Mouse (Mus musculus) heart, embryonic 11.5 days (tissue): Measurements from ENCODE around the gene Mapkap1. TPM values are rescaled to one million over a fixed set of nuclear protein-coding genes. Genes with fewer than 3 reads are reported as not detected.

ENCODE experiments used
- ATAC-seq: fragments of 200-750 bp; cut with Nextera tagmentation; replicated peaks from 2 replicates; pipeline ENCODE4 v1.8.0; 2017; ENCODE audit warnings: moderate library complexity; ENCODE audit not compliant: insufficient number of reproducible peaks, low FRiP score, low TSS enrichment
- H3K27ac ChIP-seq: fragments of 300-500 bp; sonication (generic); 2 replicates; pipeline ENCODE4 v1.5.1; 2014; ENCODE audit warnings: mild to moderate bottlenecking, low read depth, low read length
- H3K27me3 ChIP-seq: fragments of 300-500 bp; sonication (generic); 2 replicates; pipeline ENCODE4 v1.6.1; 2014; ENCODE audit warnings: mild to moderate bottlenecking, low read length, mixed read lengths; ENCODE audit not compliant: control insufficient read depth, insufficient read depth
- H3K36me3 ChIP-seq: fragments of 300-500 bp; sonication (generic); 2 replicates; pipeline ENCODE4 v1.6.1; 2014; ENCODE audit warnings: mild to moderate bottlenecking, low read length, moderate library complexity, mixed read lengths; ENCODE audit not compliant: control insufficient read depth, insufficient read depth
- H3K4me1 ChIP-seq: fragments of 300-500 bp; sonication (generic); 2 replicates; pipeline ENCODE4 v1.6.1; 2014; ENCODE audit warnings: low read length; ENCODE audit not compliant: control insufficient read depth, insufficient read depth
- H3K4me2 ChIP-seq: fragments of 300-500 bp; sonication (generic); 2 replicates; pipeline ENCODE4 v1.6.1; 2014; ENCODE audit warnings: mild to moderate bottlenecking, moderate library complexity
- H3K4me3 ChIP-seq: fragments of 300-500 bp; sonication (generic); 2 replicates; pipeline ENCODE4 v1.5.1; 2014; ENCODE audit warnings: low read depth, low read length
- H3K9ac ChIP-seq: fragments of 300-500 bp; sonication (generic); 2 replicates; pipeline ENCODE4 v1.6.1; 2014; ENCODE audit warnings: mild to moderate bottlenecking, low read depth, low read length, moderate library complexity
- H3K9me3 ChIP-seq: fragments of 300-500 bp; sonication (generic); replicated peaks from 2 replicates; pipeline ENCODE4 v1.6.1; 2016; ENCODE audit warnings: low read length; ENCODE audit not compliant: control insufficient read depth
- WGBS: fragments of 180-500 bp; shearing (Covaris S2); extraction: QIAGEN DNeasy Blood & Tissue Kit; methylation state at CpG from one replicate; pipeline ENCODE4 v1.1.7; 2014; ENCODE audit not compliant: insufficient replicate concordance; 5-methylcytosine and 5-hydroxymethylcytosine counted together
- polyA plus RNA-seq: library from polyadenylated mRNA; unstranded; fragments of >200 nt; fragmentation: Nextera tagmentation; extraction: Ambion mirVana; gene quantifications from 2 replicates; pipeline ENCODE4 v1.2.1, GENCODE M21; 2014

Mapkap1 gene
- polyA plus RNA-seq, 1 experiment from 2014 or later, result 61.7 TPM

DNA sequence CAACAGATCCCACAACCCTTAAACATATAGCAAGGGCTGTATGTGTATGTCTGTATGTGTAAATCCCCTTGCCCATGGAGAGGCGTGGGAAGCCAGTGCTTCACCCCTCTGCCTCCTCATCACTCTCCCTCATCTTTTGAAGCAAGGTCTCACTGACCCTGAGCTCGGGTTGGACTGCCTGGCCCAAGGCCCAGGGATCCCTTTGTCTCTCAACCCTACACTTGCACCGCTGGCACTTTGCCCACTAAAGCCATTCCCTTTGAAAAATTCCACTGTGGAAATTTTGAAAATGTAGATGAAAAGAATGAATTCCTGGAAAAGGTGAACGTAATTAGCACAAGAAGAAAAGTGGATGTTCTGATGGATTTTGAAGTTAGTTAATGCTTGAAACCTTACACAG lies 159.6 kb downstream of the Mapkap1 start:
- no peaks in the 10 kb centered on the region for H3K9me3 ChIP-seq
- no peak overlapping the region for H3K9ac ChIP-seq
- no peak overlapping the region for H3K27ac ChIP-seq
- 78% methylated on average over 4 of the region's 4 CpGs for WGBS
- H3K27me3 ChIP-seq, result no peaks in the 10 kb centered on the region
- no peak overlapping the region for H3K4me3 ChIP-seq
- peaks cover 26% of the 10 kb centered on the region for H3K4me1 ChIP-seq
- no peaks in the 10 kb centered on the region for H3K36me3 ChIP-seq
- no peak for ATAC-seq
- H3K4me2 ChIP-seq, result no peak overlapping the region

DNA sequence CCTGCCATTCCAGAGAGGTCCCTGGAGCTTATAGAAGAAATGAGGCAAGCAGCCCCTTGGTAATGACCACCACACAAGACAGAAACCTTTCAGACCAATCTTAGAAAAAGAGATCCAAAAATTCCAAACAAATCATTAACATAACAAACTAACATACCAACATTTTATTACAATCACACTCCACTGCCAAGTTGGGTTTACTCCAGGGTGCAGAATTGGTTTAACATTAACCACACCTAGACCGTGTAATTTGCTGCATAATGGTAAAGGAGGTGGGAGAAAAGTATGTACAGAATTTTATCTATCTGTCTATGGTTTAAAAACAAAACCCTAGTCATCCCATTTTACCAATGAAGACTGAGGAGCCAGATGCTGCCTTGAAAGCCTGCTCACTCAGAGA lies 160.0 kb downstream of the Mapkap1 start:
- no peak for ATAC-seq
- no peaks in the 10 kb centered on the region for H3K9me3 ChIP-seq
- 85% methylated on average over 1 of the region's 1 CpGs for WGBS
- no peaks in the 10 kb centered on the region for H3K27me3 ChIP-seq
- no peaks in the 10 kb centered on the region for H3K36me3 ChIP-seq
- H3K9ac ChIP-seq, result no peak overlapping the region
- no peak overlapping the region for H3K4me2 ChIP-seq
- peaks cover 26% of the 10 kb centered on the region for H3K4me1 ChIP-seq
- no peak overlapping the region for H3K4me3 ChIP-seq
- H3K27ac ChIP-seq, result no peak overlapping the region

DNA sequence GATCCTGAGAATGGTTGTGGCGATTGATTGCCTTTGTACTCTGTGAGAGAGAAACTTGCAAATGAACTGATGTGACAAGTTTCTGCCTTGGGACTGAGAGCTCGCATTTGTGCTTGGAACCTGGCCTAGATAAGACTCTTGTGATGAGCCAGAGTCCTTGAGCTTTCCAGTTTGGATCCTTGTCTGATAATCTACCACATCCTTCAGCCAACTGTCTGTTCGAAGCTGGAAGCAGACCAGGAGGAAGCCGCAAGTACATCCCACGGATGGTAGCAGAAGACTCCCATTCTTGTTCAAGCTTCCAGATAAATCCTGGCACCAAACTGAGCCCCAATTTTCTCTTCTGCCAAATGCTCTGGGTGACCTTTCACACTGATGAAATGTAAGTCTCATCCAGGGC lies 162.6 kb downstream of the Mapkap1 start:
- Histone ChIP-seq H3K4me2 (no peak overlapping the region), H3K4me1 (peaks cover 11% of the 10 kb centered on the region), H3K9me3 (no peaks in the 10 kb centered on the region), H3K27me3 (no peaks in the 10 kb centered on the region), H3K27ac (no peak overlapping the region), H3K4me3 (no peak overlapping the region), H3K9ac (no peak overlapping the region), H3K36me3 (no peaks in the 10 kb centered on the region)
- WGBS, result 51% methylated on average over 5 of the region's 5 CpGs
- no peak for ATAC-seq

DNA sequence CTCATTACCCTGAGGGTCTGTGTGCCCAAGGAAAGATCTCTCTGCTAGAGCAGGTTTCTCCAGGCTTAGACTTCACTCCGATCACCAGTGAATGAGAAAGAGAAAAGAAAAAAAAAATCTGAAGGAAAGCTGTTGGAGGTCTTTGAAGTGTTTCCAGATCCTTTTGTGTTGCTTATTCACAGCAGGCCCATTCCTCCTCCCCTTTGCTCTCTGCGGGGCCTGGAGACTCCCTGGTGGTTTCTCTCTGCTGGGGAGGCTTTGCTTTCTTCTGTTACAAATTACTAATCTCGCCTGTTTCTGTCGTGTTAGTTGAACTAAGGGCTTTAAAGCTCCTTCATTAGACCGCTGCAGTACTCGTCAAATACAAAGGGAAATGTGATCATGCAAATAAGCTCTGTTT lies 163.8 kb downstream of the Mapkap1 start:
- no peak overlapping the region for H3K4me2 ChIP-seq
- no peak overlapping the region for H3K9ac ChIP-seq
- H3K27ac ChIP-seq, result no peak overlapping the region
- no peak overlapping the region for H3K4me3 ChIP-seq
- H3K27me3 ChIP-seq, result no peaks in the 10 kb centered on the region
- no peak for ATAC-seq
- H3K36me3 ChIP-seq, result no peaks in the 10 kb centered on the region
- no peaks in the 10 kb centered on the region for H3K9me3 ChIP-seq
- WGBS, result 41% methylated on average over 6 of the region's 6 CpGs
- peaks cover 11% of the 10 kb centered on the region for H3K4me1 ChIP-seq

DNA sequence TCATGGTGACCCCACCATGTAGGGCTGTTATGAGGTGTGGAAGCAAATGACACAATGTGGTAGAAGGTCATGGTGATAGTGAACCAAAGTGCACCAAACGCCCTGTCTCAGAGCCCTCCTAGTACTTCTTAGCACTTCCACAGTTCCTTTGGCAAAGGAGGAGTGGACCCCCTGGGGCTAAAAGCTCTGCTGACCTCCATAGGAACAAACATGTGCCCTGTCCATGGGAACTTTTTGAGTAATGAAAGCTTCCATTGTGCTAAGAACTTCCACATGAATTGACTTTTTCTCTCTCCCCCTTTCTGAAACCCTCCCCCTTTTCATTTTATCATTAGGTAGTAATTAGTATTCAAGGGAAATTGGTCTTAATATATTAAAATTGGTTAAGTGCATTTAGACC lies 164.5 kb downstream of the Mapkap1 start:
- 25% methylated on average over 1 of the region's 1 CpGs for WGBS
- H3K4me2 ChIP-seq, result no peak overlapping the region
- no peak overlapping the region for H3K9ac ChIP-seq
- H3K9me3 ChIP-seq, result no peaks in the 10 kb centered on the region
- H3K27ac ChIP-seq, result no peak overlapping the region
- no peak overlapping the region for H3K4me3 ChIP-seq
- peaks cover 9% of the 10 kb centered on the region for H3K4me1 ChIP-seq
- no peaks in the 10 kb centered on the region for H3K36me3 ChIP-seq
- H3K27me3 ChIP-seq, result no peaks in the 10 kb centered on the region
- ATAC-seq, result no peak

- no peak overlapping the region for H3K4me3 ChIP-seq
- 69% methylated on average over 4 of the region's 4 CpGs for WGBS
- no peaks in the 10 kb centered on the region for H3K9me3 ChIP-seq
- no peak overlapping the region for H3K27ac ChIP-seq
- ATAC-seq, result no peak
- H3K36me3 ChIP-seq, result no peaks in the 10 kb centered on the region
- peaks cover 11% of the 10 kb centered on the region for H3K4me1 ChIP-seq
- no peaks in the 10 kb centered on the region for H3K27me3 ChIP-seq
- no peak overlapping the region for H3K4me2 ChIP-seq
- H3K9ac ChIP-seq, result no peak overlapping the region
Observed at GRCm38 (mm10) chr2:34573073-34573472, 166.5 kb downstream of the Mapkap1 start.

GRCm38 (mm10) chr2:34588546-34588945 lies 182.0 kb downstream of the Mapkap1 start:
- H3K27me3 ChIP-seq, result no peaks in the 10 kb centered on the region
- 72% methylated on average over 8 of the region's 8 CpGs for WGBS
- ATAC-seq, result no peak
- no peak overlapping the region for H3K4me2 ChIP-seq
- H3K9ac ChIP-seq, result no peak overlapping the region
- 0 out of 2 replicates have a peak, but pooled peaks cover 4% of the 10 kb centered on the region for H3K36me3 ChIP-seq
- H3K4me1 ChIP-seq, result peaks cover 27% of the 10 kb centered on the region
- H3K9me3 ChIP-seq, result no peaks in the 10 kb centered on the region
- H3K27ac ChIP-seq, result no peak overlapping the region
- H3K4me3 ChIP-seq, result no peak overlapping the region

GRCm38 (mm10) chr2:34591721-34592360 lies 185.3 kb downstream of the Mapkap1 start:
- Histone ChIP-seq H3K27ac (peak overlapping the region; percentile 96), H3K9ac (peak overlapping the region; percentile 54), H3K4me3 (no peak overlapping the region), H3K4me1 (peaks cover 33% of the 10 kb centered on the region), H3K9me3 (no peaks in the 10 kb centered on the region), H3K4me2 (peak overlapping the region; percentile 49), H3K27me3 (no peaks in the 10 kb centered on the region), H3K36me3 (no peaks in the 10 kb centered on the region)
- WGBS, result 28% methylated on average over 16 of the region's 16 CpGs
- ATAC-seq, result peak; percentile 46; the same call in 1 of the 2 replicates

DNA sequence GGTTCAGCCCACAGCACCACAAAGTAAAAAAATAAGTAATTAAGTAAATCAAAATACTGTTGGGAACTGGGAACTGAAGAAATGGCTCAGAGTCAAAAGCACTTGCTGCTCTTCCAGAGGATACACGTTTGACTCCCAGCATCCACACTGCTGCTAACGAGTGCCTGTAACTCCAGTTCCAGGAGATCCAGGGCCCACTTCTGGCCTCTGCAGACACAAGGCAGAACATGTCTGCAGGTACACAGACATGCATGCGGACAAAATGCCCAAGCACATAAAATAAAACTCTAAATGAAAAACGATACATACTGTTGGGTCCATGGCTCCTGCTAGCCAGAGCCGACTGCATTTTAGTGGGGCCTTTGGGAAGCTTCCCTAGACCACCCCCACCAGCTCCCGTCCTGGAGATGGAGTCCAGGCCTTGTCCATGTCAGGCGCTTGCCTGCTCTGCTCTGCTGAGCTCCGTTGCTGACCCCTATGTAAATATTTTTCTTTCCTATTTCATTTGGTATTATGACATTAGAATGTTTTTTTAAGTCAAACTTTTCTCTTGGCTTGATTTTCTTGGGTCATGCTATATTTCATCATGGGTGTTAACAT lies 185.9 kb downstream of the Mapkap1 start:
- Histone ChIP-seq H3K4me1 (peaks cover 33% of the 10 kb centered on the region), H3K27ac (peak overlapping the region; percentile 96), H3K4me2 (peak overlapping the region; percentile 49; the same call in 1 of the 2 replicates), H3K9ac (no peak overlapping the region; the same call in 1 of the 2 replicates), H3K9me3 (no peaks in the 10 kb centered on the region), H3K36me3 (no peaks in the 10 kb centered on the region), H3K4me3 (no peak overlapping the region), H3K27me3 (no peaks in the 10 kb centered on the region)
- 44% methylated on average over 8 of the region's 8 CpGs for WGBS
- no peak for ATAC-seq
